Mouse (Mus musculus) inflammation-experienced regulatory T-cells (primary cell): Measurements from ENCODE around the gene Abhd17a. TPM values are rescaled to one million over a fixed set of nuclear protein-coding genes. Genes with fewer than 3 reads are reported as not detected.

Experiments
- polyA plus RNA-seq, 2 experiments: library from polyadenylated mRNA; unstranded; fragments of 100-300 nt; shearing (Covaris generic); gene quantifications; one replicate each; pipeline ENCODE4 v1.2.1; 2017

The Abhd17a gene
- 100 to 1,000 TPM; 142 to 155 TPM for polyA plus RNA-seq

DNA sequence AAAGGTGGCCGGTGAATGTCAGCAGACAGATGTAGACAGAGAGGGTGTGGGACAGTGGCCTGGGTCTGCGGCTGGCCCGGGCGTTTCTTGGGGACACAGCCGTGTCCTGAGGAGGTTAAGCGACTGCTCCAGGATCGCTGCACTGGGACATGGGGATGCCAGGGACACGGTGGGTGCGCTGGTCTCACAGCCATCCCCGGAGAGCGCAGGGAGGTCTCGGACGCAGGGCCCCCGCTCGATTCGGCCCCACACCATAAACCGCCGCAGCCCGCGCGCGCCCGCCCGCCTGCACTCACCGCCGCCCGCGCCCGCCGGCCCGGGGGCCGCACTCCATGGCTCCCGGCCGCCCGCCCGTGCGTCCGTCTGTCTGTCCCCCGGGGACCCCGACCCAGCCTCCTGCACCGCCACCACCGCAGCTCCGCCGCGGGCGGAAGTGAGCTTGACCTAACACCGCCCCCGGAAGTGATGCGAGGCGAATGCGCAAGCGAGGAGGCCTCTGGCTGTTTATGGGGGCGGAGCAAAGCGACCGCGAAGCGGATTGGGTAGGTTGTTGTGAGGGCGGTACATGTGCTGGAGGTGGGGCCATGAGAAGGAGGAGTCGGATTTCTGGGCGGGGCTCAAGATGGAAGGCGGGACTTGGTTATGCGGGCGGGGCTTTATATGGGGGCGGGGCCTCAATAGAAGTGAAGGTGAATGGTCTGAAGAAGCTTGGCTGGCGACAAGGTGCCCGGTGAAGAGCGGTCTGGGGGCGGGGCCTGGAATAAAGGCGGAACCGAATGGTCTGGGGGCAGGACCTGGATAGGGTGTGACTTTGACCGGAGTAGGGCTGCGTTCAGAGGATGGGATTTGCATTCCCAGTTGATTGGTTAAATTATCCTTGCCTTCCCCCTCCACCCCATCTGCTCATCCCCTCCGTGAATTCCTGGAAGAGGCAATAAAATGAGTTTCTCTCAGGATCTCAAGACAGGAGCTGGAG is at the start of gene Abhd17a:
Abhd17a (minus strand) TSS at position 463 of the 976 bp plus-strand sequence.

GRCm38 (mm10) chr10:80622661-80623456 is 32.7 kb upstream of the Abhd17a start, which contains the start of gene Csnk1g2:
Gene Csnk1g2 (plus strand): TSS chr10:80622838.

DNA sequence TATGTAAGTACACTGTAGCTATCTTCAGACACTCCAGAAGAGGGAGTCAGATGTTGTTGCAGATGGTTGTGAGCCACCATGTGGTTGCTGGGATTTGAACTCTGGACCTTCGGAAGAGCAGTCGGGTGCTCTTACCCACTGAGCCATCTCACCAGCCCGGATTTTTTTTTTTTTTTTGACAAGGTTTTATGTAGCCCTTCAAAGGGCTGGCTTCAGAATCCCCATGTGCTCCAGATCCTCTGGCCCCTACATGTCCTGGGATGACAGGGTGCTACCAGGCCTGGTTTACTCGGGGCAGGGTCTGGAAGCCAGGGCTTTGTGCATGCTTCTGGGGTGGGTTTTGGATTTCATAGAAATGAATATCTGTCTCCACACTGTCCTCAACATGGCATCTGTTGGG is 15.6 kb upstream of the Abhd17a start, which contains the start of gene Gm49322:
Gm49322 (plus strand) TSS at position 301 of the 400 bp plus-strand sequence.

GRCm38 (mm10) chr10:80602698-80603325 is 12.7 kb upstream of the Abhd17a start, which contains the start of the genes Scamp4 and Adat3:
Gene Scamp4 (plus strand): TSS chr10:80602872.
Gene Adat3 (plus strand): TSS chr10:80602880.

GRCm38 (mm10) chr10:80577195-80578130 is 12.7 kb downstream of the Abhd17a start, which contains the start of gene Klf16:
Gene Klf16 (minus strand): TSS chr10:80577321.

GRCm38 (mm10) chr10:80561116-80561944 is 28.8 kb downstream of the Abhd17a start, which contains the start of gene Rexo1:
Gene Rexo1 (minus strand): TSS chr10:80561560.

GRCm38 (mm10) chr10:80538710-80539394 is 51.3 kb downstream of the Abhd17a start, which contains the start of gene Atp8b3:
Gene Atp8b3 (minus strand): TSS chr10:80539124.

Other genes with a start within 250 kb of the Abhd17a start
- under 1 TPM; 0.46 to 0.95 TPM for gene Adamtsl5, start 241.9 kb downstream of the Abhd17a start, polyA plus RNA-seq
- gene Plk5, start 233.9 kb downstream of the Abhd17a start, polyA plus RNA-seq, result not detected
- gene Mex3d, start 202.7 kb downstream of the Abhd17a start, polyA plus RNA-seq, result 1 to 10 TPM; 6.6 to 7.5 TPM
- gene Mbd3, start 190.8 kb downstream of the Abhd17a start, polyA plus RNA-seq, result 100 to 1,000 TPM; 174 to 191 TPM
- 100 to 1,000 TPM; 185 to 241 TPM for gene Uqcr11, start 183.5 kb downstream of the Abhd17a start, polyA plus RNA-seq
- 100 to 1,000 TPM; 105 to 121 TPM for gene Tcf3, start 156.7 kb downstream of the Abhd17a start, polyA plus RNA-seq
- gene Onecut3, start 95.5 kb downstream of the Abhd17a start, polyA plus RNA-seq, result under 1 TPM; 0.05 to 0.23 TPM
- gene Atp8b3, start 51.2 kb downstream of the Abhd17a start, polyA plus RNA-seq, result under 1 TPM; 0.06 to 0.73 TPM
- gene Rexo1, start 28.8 kb downstream of the Abhd17a start, polyA plus RNA-seq, result 10 to 100 TPM; 49.1 to 59.0 TPM
- 10 to 100 TPM in 1 of 2 experiments, 1 to 10 TPM in 1; 9.0 to 14.4 TPM for gene Klf16, start 13.0 kb downstream of the Abhd17a start, polyA plus RNA-seq
- gene Scamp4, start 12.5 kb upstream of the Abhd17a start, polyA plus RNA-seq, result 100 to 1,000 TPM; 108 to 122 TPM
- gene Adat3, start 12.5 kb upstream of the Abhd17a start, polyA plus RNA-seq, result 1 to 10 TPM; 5.9 to 9.2 TPM
- gene Gm49322, start 15.7 kb upstream of the Abhd17a start, polyA plus RNA-seq, result 10 to 100 TPM in 1 of 2 experiments, 1 to 10 TPM in 1; 7.1 to 12.4 TPM
- gene Csnk1g2, start 32.5 kb upstream of the Abhd17a start, polyA plus RNA-seq, result 100 to 1,000 TPM; 291 to 363 TPM
- gene Btbd2, start 66.7 kb upstream of the Abhd17a start, polyA plus RNA-seq, result 10 to 100 TPM; 31.9 to 36.5 TPM
- gene Mknk2, start 87.8 kb upstream of the Abhd17a start, polyA plus RNA-seq, result 100 to 1,000 TPM; 166 to 167 TPM
- 100 to 1,000 TPM; 283 to 285 TPM for gene Mob3a, start 111.6 kb upstream of the Abhd17a start, polyA plus RNA-seq
- 100 to 1,000 TPM; 131 to 176 TPM for gene Izumo4, start 111.8 kb upstream of the Abhd17a start, polyA plus RNA-seq
- gene Ap3d1, start 151.9 kb upstream of the Abhd17a start, polyA plus RNA-seq, result 10 to 100 TPM; 72.7 to 75.1 TPM
- gene Dot1l, start 164.9 kb upstream of the Abhd17a start, polyA plus RNA-seq, result 10 to 100 TPM; 14.5 to 16.0 TPM
- 10 to 100 TPM; 70.1 to 83.3 TPM for gene Sf3a2, start 207.9 kb upstream of the Abhd17a start, polyA plus RNA-seq
- 100 to 1,000 TPM; 257 to 326 TPM for gene Plekhj1, start 208.3 kb upstream of the Abhd17a start, polyA plus RNA-seq
- gene Amh, start 214.9 kb upstream of the Abhd17a start, polyA plus RNA-seq, result under 1 TPM in 1 of 2 experiments, not detected in 1; 0.33 TPM
- 1 to 10 TPM in 1 of 2 experiments, not detected in 1; 1.4 TPM for gene Jsrp1, start 223.2 kb upstream of the Abhd17a start, polyA plus RNA-seq
- gene Oaz1, start 236.3 kb upstream of the Abhd17a start, polyA plus RNA-seq, result 1,000 to 10,000 TPM; 1,795 to 1,959 TPM